Mouse (Mus musculus) intestine, embryonic 16.5 days (tissue): Measurements from ENCODE around the gene Tbc1d9b. TPM values are rescaled to one million over a fixed set of nuclear protein-coding genes. Genes with fewer than 3 reads are reported as not detected.
"Not testable (repeated sequence)": the region's sequence is repeated elsewhere in the genome, so short reads cannot be mapped to it uniquely, and the experiment has no call there.

Experiments
- ATAC-seq: fragments of 200-750 bp; cut with Nextera tagmentation; 2 replicates; pipeline ENCODE4 v1.8.0; 2017; ENCODE audit warnings: moderate TSS enrichment, moderate library complexity
- H3K27ac ChIP-seq: fragments of 300-500 bp; sonication (generic); 2 replicates; pipeline ENCODE4 v1.5.1; 2014; ENCODE audit warnings: mild to moderate bottlenecking, low read length
- H3K27me3 ChIP-seq: fragments of 300-500 bp; sonication (generic); replicated peaks from 2 replicates; pipeline ENCODE4 v1.6.1; 2014; ENCODE audit warnings: low read length, control low read depth, mixed read lengths; ENCODE audit not compliant: control insufficient read depth, insufficient read depth
- H3K36me3 ChIP-seq: fragments of 300-500 bp; sonication (generic); 2 replicates; pipeline ENCODE4 v1.6.1; 2014; ENCODE audit warnings: low read length, control low read depth; ENCODE audit not compliant: control insufficient read depth, insufficient read depth
- H3K4me1 ChIP-seq: fragments of 300-500 bp; sonication (generic); 2 replicates; pipeline ENCODE4 v1.6.1; 2014; ENCODE audit warnings: low read length, control low read depth, mixed read lengths; ENCODE audit not compliant: control insufficient read depth, insufficient read depth
- H3K4me2 ChIP-seq: fragments of 300-500 bp; sonication (generic); 2 replicates; pipeline ENCODE4 v1.6.1; 2014; ENCODE audit warnings: low read depth, low read length, control low read depth
- H3K4me3 ChIP-seq: fragments of 300-500 bp; sonication (generic); 2 replicates; pipeline ENCODE4 v1.5.1; 2014; ENCODE audit warnings: mild to moderate bottlenecking, low read length
- H3K9ac ChIP-seq: fragments of 300-500 bp; sonication (generic); 2 replicates; pipeline ENCODE4 v1.6.1; 2014; ENCODE audit warnings: low read depth, low read length
- H3K9me3 ChIP-seq: fragments of 300-500 bp; sonication (generic); 2 replicates; pipeline ENCODE4 v1.6.1; 2016; ENCODE audit warnings: low read length, control low read depth; ENCODE audit not compliant: control insufficient read depth
- WGBS: fragments of 180-500 bp; shearing (Covaris S2); extraction: QIAGEN DNeasy Blood & Tissue Kit; methylation state at CpG from one replicate; pipeline ENCODE4 v1.1.7; 2014; 5-methylcytosine and 5-hydroxymethylcytosine counted together
- polyA plus RNA-seq: library from polyadenylated mRNA; unstranded; fragments of >200 nt; fragmentation: Nextera tagmentation; extraction: Ambion mirVana; gene quantifications from 2 replicates; pipeline ENCODE4 v1.2.1, GENCODE M21; 2015

The Tbc1d9b gene
- polyA plus RNA-seq, 1 experiment from 2014 or later: 29.9 TPM

- Histone ChIP-seq H3K4me2 (no peak overlapping the region), H3K27ac (no peak overlapping the region), H3K9ac (no peak overlapping the region), H3K27me3 (no peaks in the 10 kb centered on the region), H3K9me3 (no peaks in the 10 kb centered on the region), H3K4me3 (no peak overlapping the region), H3K4me1 (no peaks in the 10 kb centered on the region), H3K36me3 (no peaks in the 10 kb centered on the region)
- 79% methylated on average over 2 of the region's 2 CpGs for WGBS
- ATAC-seq: no peak
These were observed 30.5 kb upstream of the Tbc1d9b start for GRCm38 (mm10) chr11:50100548-50101307.

- H3K4me2 ChIP-seq, ATAC-seq, H3K4me3 ChIP-seq, H3K27me3 ChIP-seq, H3K9me3 ChIP-seq, H3K9ac ChIP-seq, H3K36me3 ChIP-seq, H3K4me1 ChIP-seq, H3K27ac ChIP-seq: not testable (repeated sequence)
- 94% methylated on average over 4 of the region's 4 CpGs for WGBS
These were observed 29.2 kb upstream of the Tbc1d9b start for GRCm38 (mm10) chr11:50101962-50102361.

DNA sequence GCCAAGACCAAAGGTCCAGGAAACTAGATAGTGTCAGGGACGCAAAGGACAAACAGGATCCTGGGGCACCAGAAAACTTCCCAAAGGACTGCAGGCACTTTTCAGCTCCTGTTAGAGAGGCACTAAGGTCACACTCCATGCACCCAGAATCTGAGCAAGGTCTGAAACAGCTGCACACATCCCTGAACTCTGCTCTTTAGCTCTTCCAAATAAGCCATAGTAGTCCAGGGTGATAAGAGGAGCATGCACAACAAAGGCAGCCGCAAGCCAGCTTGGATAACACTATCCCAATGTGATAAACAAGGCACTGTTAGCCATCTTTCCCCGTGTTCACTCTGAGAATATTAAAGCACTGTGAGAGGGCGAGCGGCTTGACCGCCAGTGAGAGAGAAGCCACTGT, 27.2 kb upstream of the Tbc1d9b start:
- Histone ChIP-seq H3K9ac (no peak overlapping the region), H3K4me2 (no peak overlapping the region), H3K4me3 (no peak overlapping the region), H3K27me3 (no peaks in the 10 kb centered on the region), H3K4me1 (no peaks in the 10 kb centered on the region), H3K36me3 (no peaks in the 10 kb centered on the region), H3K27ac (no peak overlapping the region), H3K9me3 (no peaks in the 10 kb centered on the region)
- no peak for ATAC-seq
- WGBS: 83% methylated on average over 6 of the region's 6 CpGs

- Histone ChIP-seq H3K36me3 (no peaks in the 10 kb centered on the region), H3K27ac (no peak overlapping the region), H3K27me3 (no peaks in the 10 kb centered on the region), H3K9me3 (no peaks in the 10 kb centered on the region), H3K9ac (no peak overlapping the region), H3K4me2 (no peak overlapping the region), H3K4me3 (no peak overlapping the region), H3K4me1 (no peaks in the 10 kb centered on the region)
- WGBS: 89% methylated on average over 5 of the region's 5 CpGs
- no peak for ATAC-seq
These were observed 26.0 kb upstream of the Tbc1d9b start for GRCm38 (mm10) chr11:50105237-50105636.

GRCm38 (mm10) chr11:50106024-50106423, 25.2 kb upstream of the Tbc1d9b start:
- no peaks in the 10 kb centered on the region for H3K36me3 ChIP-seq
- WGBS: 73% methylated on average over 7 of the region's 7 CpGs
- no peak overlapping the region for H3K4me2 ChIP-seq
- no peaks in the 10 kb centered on the region for H3K9me3 ChIP-seq
- no peaks in the 10 kb centered on the region for H3K27me3 ChIP-seq
- no peak for ATAC-seq
- no peak overlapping the region for H3K4me3 ChIP-seq
- no peaks in the 10 kb centered on the region for H3K4me1 ChIP-seq
- H3K27ac ChIP-seq: no peak overlapping the region
- no peak overlapping the region for H3K9ac ChIP-seq

- peak; percentile 71 for ATAC-seq
- Histone ChIP-seq H3K36me3 (no peaks in the 10 kb centered on the region), H3K4me2 (no peak overlapping the region), H3K27me3 (no peaks in the 10 kb centered on the region), H3K9ac (no peak overlapping the region), H3K27ac (peak overlapping the region; percentile 23; the same call in 1 of the 2 replicates), H3K9me3 (no peaks in the 10 kb centered on the region), H3K4me3 (no peak overlapping the region), H3K4me1 (no peaks in the 10 kb centered on the region)
- WGBS: 73% methylated on average over 8 of the region's 8 CpGs
These were observed 22.4 kb upstream of the Tbc1d9b start for GRCm38 (mm10) chr11:50108823-50109244.

DNA sequence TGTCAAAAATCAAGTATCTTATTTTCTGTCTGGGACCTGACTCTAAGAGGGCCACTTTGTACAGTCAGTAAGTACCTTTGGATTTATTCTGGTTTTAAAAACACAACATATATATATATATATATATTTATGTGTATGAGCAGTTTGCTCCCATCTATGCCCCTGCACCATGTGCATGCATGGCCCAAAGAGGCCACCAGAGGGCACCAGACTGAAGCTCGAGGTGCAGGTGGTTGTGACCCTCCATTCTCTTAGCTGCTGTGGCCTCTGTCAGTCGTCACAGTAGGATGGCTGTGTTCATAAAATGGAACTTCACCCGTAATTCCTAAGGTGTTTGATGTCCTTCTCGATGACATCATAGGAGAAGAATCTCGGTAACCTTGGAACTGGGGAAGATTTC, 16.9 kb upstream of the Tbc1d9b start:
- WGBS: 14% methylated on average over 5 of the region's 5 CpGs
- peak; percentile 56; the same call in 1 of the 2 replicates for ATAC-seq
- Histone ChIP-seq H3K4me2 (no peak overlapping the region), H3K4me3 (no peak overlapping the region), H3K9ac (no peak overlapping the region), H3K4me1 (no peaks in the 10 kb centered on the region), H3K36me3 (no peaks in the 10 kb centered on the region), H3K9me3 (no peaks in the 10 kb centered on the region), H3K27me3 (no peaks in the 10 kb centered on the region), H3K27ac (no peak overlapping the region)

GRCm38 (mm10) chr11:50122631-50123081, 8.5 kb upstream of the Tbc1d9b start:
- no peaks in the 10 kb centered on the region for H3K9me3 ChIP-seq
- H3K4me1 ChIP-seq: no peaks in the 10 kb centered on the region
- no peak overlapping the region for H3K27ac ChIP-seq
- H3K4me3 ChIP-seq: no peak overlapping the region
- H3K27me3 ChIP-seq: no peaks in the 10 kb centered on the region
- H3K4me2 ChIP-seq: no peak overlapping the region
- no peaks in the 10 kb centered on the region for H3K36me3 ChIP-seq
- peak overlapping the region; percentile 1; the same call in 1 of the 2 replicates for H3K9ac ChIP-seq
- WGBS: 91% methylated on average over 8 of the region's 8 CpGs
- no peak for ATAC-seq

DNA sequence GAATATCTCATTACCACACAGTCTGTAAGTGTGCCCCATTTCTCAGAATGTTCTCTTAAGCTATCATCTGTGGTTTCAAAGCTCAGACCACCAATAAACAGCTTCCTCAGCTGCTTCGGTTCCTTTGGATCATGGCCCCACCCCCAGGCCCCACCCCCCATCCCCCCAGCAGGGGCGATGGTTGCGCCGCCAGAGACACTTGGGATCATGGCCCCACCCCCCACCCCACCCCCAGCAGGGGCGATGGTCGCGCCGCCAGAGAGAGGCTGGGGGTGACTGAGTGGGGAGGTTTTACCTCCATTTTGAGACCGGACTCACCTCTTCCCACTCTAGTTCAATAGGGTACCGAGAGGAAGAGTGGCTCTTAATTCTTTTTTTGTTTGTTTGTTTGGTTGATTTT, 3.4 kb upstream of the Tbc1d9b start:
- Histone ChIP-seq H3K9ac (no peak overlapping the region), H3K4me3 (no peak overlapping the region), H3K36me3 (no peaks in the 10 kb centered on the region), H3K27ac (no peak overlapping the region), H3K27me3 (no peaks in the 10 kb centered on the region), H3K4me2 (0 out of 2 replicates have a peak overlapping the region, but pooled peaks have one; percentile 30), H3K4me1 (peaks cover 11% of the 10 kb centered on the region), H3K9me3 (no peaks in the 10 kb centered on the region)
- 7% methylated on average over 10 of the region's 10 CpGs for WGBS
- no peak for ATAC-seq
